Mouse (Mus musculus) layer of hippocampus, postnatal 14 days (tissue): ENCODE data around the gene Cacnb1. TPM values are rescaled to one million over a fixed set of nuclear protein-coding genes. Genes with fewer than 3 reads are reported as not detected.

Experiments used
- DNase-seq, 2 experiments: peaks; one replicate each; pipeline ENCODE4 v3.0.0; 2021 to 2022; ENCODE audit warnings: low spot score in 2 of 2, mixed read lengths in 1 of 2
- total RNA-seq, 2 experiments: library from RNA; stranded (reverse); gene quantifications; 2 replicates each; pipeline ENCODE4 v1.2.3; 2021

Gene Cacnb1
- total RNA-seq, 2 experiments from 2014 or later = 128 to 131 TPM

DNA sequence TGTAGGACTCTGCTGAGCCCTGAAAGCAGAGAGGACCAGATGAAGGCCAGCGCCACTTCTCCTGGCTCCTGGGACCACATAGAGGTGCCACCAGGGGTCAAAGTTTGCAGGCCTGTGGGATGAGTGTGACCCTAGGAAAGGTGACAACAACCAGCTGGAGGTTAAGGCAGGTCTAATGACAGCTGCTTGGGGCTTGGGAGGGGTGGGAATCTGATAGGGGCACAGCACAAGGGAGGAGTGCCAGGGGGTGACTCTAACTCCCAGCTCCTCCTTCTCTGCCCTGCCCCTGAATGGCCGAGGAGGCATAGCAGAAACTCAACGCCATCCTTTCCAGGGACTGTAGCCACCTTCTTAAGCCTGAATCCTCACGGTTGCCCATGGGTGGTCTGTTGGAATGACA lies 6.0 kb downstream of the Cacnb1 start:
- DNase-seq = no peak

DNA sequence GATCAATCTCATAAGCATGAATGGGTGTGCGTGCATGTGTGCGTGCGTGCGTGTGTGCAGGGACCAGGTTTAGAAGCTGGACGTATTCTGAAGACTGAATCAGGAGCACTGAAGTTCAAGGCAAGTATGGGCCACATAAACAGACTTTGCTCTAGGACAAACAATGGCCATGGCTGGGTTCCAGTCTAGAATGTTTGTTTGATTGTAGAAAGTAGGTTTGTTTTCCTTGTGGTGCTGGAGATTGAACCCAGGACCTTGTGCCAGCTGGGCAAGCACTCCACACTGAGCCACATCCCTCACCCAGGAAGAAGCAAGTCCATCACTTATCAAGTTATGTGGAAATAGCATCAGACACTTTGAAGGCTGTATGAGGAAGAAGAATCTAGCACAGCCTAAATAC lies 6.7 kb downstream of the Cacnb1 start:
- DNase-seq = no peak

DNA sequence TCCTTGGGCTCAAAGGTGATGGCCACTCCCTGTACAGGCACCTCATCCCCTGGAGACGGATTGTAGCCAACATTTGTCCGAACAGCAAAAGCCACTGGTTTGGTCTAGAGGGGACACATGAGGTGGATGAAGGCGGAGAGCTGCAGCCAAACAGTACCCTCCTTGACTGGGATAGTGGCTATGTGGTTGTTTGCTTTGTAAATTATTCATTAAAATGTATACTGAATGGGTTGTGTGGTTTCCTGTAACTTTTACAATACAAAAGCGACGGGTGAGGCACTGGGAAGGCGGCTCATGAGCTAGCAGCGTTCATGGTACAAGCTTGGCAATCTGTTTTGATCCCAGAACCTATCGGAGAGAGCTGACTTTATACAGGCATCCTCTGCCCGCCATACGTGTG lies 10.0 kb downstream of the Cacnb1 start:
- DNase-seq = no peak

DNA sequence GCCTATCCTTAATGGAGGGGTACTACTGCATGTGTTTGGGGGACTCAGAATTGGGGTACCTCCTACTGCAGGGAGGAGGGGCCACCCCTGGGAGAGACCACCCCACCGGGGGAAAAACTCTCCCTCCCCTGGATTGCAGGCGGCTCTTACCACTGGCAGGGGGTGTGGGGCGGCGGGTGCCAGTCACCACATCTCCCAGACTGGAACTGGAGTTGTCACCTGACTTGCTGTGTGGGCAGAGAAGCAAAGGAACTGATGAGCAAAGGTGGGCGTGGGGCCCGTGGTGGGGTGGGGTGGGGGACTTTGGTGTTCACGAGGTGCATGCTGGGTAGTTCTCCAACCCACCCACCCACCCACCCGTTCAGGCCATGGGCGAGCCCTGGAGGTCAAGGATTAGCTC lies 11.1 kb downstream of the Cacnb1 start:
- DNase-seq = no peak

DNA sequence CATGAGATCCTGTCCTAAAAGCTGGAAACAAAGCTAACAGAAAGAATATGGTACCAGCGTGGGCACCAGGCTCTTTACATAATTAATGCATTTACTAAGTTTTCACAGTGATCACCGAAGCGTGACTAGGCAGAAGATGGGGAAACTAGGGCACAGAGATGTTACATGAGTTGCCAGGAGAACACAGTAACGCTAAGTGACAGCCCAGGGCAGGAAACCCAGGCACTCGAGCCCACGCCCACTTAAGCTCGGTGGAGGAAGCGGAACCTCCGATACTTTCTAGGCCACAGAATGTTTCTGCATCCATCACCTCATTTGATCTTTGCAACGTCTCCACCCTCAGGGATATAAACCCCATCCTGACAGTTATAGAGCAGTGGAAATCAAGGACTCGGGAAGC lies 14.7 kb downstream of the Cacnb1 start:
- DNase-seq = no peak

DNA sequence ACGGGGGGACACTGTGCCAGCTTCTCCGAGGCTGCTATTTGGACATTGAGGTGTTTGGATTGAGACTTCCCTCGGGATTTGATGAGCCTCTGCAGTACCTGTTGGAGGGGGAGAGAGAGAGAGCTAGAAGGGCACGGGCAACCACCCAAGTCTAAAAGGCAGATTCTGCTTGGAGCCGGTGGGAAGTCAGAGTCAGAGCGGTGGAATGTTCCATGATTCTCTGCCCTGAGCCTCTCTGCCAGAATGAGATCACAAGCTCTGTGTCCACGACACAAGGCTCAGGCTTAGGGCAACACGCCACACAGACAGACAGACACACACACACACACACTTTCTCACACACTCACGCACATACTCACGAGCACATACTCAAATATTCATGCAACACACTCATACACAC lies 17.1 kb downstream of the Cacnb1 start:
- DNase-seq = no peak

DNA sequence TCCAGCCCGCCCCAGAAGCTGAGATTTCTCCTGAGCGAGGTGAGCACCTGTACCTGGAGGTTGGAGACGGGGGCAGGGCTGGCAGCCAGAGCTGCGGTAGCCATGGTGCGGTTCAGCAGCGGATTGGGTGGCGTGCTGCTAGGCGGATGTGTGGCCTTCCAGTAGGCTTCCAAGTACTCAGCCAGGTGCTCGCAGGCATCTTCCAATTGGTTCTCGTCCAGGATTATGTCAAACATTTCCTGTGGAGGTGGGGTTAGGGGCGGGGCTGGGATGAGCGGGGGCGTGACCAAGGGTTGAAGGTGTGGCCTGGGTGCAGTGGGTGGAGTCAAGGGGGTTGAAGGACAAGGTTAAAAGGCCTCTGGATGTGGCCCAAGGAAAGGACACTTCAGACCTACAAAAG lies 17.8 kb downstream of the Cacnb1 start:
- no peak for DNase-seq

DNA sequence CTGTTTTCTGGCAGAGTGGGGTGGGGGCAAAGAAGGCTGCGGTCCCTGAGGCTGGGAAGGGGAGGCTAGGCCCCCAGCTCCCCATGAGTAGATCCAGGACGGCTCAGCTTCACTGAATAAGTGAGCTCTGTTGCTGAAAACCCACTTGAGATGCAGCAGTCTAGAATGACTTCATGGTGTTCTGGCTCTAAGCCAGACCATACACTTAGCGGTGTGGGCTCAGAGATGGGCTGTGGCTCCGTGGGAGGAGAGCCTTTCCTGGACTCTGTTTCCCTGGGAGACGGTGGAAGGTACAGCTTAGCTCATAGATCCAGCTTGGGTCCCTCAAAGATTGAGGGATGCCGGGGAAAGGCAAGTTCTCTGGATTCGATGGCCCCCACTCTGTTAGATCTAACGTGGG lies 18.7 kb downstream of the Cacnb1 start:
- peak in 1 of 2 experiments; percentile 54 for DNase-seq

DNA sequence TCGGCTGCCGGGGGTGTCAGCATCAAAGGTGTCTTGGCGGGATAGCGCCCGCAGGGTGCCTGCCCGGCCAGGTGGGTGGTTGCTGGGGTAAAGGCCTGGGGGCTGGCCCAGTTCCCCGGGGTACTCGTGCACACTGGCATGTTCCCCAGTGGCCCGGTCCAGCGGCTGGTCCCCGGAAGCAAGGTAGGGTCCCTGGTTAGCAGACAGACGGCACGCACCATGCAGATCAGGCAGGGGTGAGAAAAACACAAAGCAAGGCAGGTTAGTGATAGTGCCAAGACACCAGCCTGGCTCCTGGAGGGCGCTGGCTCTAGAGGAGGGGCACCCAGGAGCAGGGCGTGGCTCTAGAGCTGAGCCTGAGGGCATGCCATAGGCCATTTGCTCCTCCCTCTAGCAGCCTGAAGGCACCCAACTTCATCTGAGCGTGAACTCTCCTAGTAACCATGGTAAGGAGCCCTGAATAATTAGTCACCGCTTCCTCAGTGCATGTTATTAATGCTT lies 19.6 kb downstream of the Cacnb1 start:
- no peak for DNase-seq

DNA sequence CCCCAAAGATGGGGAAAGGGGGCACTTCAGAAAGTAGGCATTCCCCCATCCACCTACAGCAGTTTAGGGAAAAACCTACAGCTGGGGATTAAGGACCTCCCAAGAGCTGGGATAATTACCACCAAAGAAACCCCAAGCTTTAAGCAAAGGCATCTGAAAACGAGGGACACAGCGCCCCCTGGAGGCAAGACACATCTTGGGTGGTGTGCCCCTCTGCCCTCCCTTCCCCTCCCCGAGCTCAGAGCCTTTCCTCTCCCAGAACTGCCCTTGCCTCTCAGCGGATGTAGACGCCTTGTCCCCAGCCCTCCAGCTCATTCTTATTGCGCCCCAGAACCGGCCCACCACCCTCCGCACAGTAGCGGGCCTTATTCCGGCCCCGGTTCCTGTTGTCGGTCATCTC lies 20.2 kb downstream of the Cacnb1 start:
- peak; percentile 74 to 77 for DNase-seq

DNA sequence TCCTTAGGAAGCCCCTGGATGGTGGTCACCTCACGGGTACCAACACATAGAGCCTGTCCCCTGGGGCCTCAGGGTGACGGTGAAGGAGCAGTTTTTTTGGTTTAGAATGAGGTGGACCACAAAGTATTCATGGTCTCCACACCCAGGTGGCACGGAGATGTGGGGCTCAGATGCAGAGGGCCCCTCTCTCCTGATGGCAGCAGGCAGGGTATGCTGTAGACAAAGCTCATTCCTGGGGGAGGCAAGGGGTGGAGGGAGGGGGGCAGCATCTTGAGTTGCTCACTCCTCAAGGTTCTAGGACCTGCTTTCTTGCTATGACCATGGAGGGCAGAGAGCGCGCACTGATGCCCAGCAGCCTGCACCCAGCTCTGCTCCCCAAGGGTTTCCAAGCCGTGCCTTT lies 20.8 kb downstream of the Cacnb1 start:
- DNase-seq = no peak

DNA sequence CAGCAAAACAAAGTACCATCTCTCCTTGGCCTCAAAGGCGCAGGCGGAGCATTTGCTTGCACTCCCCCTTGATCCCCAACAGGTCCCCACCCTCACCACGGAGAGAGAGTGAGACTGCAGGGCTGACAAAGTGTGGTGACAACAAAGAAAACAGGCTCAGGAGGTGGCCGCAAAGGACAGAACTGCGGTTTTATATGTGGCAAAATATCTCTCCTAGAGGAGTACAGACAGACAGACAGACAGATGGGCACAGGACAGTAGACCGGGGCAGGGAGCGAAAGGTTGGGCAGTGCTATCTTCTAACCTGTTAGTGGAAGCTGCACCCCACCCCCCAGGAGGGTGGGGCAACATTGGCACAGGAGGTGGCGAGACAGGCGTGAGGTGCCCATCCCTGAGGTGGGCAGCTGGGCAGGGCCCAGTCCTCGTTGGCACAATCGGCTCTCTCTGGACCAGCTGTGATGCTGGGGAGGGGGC lies 21.4 kb downstream of the Cacnb1 start:
- DNase-seq = no peak

DNA sequence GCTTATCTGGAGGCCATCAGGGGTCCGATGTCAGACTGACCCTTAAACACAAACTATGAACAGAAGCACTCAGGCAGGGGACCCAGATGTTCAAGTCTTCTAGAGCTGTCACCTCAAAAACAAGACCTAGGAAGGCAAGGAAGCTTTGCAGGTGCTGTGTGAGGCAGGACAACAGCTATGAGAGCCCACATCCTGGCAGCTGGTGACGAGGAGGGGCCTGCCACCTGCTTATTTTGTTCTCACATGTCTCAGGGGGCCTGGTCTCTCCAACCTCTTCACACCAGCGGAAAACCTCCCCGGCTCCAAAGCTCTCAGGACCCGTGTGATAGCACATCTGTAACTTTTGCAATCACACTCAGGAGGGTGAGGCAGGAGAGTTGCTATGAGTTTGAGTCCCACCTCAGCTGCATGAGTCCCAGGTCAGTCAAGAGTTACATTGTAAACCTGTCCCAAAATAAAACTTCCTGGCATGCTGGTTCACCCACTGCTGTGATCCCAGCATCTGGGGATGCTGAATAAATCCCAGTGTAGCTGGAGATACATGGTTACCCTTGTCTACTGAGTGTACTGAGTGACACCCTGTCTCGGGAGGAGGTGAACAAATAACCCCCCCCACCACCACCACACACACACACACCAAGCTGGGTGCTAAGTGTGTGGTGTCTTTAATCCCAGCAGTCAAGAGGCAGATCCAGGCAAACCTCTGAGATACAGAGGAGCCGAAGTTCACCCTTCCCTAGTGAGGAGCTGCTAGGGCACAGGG lies 22.3 kb downstream of the Cacnb1 start:
- no peak for DNase-seq

DNA sequence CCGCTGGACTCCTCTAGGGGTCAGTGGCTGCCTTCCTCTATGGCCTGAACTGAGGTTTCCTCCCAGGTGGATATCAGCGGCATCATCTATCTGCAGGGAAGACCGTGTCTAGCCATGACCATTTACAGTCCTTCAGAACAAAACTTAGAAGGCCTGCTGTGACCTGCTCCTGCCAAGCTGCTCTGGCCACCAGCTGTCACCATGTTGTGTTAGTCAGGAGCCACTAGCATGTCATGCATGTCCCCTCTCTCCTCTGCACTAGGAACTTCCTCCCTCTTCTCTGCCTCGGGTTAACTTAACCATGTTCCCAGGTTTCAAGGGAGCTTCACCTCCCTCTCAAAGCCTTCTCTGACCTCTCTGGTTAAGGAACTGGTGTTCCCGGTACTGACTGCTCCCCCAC lies 23.1 kb downstream of the Cacnb1 start:
- DNase-seq = no peak

DNA sequence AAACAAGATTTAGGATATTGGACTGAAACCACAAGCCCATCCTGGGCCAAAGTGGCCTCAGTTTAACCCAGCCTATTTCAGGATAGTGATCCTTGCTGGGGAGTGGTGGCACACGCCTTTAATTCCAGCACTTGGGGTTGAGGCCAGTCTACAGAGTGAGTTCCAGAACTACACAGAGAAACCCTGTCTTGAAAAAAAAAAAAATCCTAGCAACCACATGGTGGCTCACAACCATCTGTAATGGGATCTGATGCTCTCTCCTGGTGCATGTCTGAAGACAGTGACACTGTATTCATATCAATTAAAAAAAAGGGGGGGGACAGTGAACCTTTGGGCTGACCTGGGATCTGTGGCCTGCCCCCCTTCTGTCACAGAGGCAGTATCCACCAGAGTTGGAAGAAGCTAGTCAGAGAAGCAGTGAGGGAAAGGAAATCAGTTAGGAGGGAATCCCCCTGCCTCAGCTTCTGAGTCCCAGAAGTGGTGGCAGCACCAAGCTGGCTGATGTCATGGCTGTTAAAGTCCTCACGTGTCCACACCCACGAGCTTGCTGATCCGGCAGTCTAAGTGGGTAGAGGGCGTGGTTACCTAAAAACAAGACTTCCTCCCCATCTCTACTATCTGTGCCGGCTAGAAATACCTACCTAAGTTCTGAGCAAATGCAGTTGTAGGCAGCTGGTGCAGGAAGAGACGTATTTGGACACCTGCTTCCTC lies 23.8 kb downstream of the Cacnb1 start:
- no peak for DNase-seq

DNA sequence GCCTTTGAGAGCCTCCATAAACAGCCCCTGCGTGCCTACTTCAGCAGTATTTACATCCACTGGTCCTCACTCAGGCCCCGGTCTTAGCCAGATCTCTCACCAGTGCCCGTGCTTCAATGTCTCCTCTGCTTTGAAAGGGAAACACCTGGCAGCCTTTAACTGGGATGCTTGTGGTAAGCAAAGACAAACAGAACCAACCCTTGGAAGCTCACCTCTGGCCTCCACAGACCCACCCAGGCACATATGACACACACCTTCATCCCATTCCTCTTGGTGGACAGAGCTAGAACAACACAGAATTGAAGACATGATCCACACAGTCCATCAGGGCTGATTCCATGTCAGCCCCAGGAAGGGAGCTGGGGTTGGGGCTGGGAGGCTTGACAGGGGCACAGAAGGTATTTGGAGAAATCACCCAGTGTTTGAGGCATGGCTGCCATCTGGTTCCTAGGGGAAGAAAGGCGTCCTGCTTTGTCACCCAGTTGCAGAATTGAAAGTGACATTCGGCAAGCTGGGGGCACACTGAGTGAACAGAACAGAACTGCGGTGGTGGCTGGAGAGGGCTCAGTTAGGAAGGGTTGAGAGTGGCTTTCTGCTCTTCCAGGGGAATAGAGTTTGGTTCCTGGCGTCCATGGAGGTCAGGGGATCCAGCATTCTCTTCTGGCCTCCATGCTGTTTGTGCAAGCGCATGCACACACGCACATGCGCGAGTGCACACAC lies 24.6 kb downstream of the Cacnb1 start:
- DNase-seq = no peak

DNA sequence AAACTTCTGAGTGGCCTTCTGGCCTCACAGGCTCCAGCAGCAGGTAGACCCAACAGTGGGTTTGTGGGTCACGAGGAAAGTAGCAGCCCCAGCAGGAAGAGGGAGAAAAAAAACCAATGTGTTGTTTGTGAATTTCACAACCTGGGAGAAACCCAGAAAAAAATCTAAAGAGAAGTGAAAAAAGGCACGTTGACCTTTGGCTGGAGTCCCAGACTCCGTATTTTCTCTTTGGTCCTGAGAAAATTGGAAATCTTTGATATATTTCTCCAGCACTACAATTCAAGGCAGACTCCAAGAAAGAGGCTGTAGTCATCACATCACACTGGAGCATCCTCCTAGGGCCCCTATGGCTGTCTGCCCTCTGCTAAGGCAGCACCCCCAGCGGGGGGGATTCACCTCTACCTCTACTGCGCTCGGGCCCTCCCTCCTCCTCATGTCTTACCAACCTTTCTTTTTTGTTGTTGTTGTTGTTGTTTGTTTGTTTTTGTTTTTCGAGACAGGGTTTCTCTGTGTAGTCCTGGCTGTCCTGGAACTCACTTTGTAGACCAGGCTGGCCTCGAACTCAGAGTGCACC lies 25.4 kb downstream of the Cacnb1 start:
- no peak for DNase-seq

DNA sequence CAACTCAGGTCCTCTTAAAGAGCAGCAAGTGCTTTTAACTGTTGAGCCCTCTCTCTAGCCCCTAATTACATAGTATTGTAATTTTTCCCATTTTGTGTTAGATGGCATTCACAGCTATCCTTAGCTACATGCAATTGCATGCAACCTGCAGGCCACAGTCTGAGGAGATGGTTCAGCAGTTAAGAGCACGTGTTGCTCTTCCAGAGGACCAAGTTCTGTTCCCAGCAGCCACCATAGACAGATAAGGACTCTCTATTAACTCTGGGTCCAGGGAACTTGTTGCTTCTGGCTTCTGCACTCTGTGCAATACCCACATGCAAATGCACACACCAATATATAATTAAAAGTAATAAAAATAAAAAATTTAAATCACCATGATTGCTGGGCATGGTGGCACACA lies 26.1 kb downstream of the Cacnb1 start:
- DNase-seq = no peak

DNA sequence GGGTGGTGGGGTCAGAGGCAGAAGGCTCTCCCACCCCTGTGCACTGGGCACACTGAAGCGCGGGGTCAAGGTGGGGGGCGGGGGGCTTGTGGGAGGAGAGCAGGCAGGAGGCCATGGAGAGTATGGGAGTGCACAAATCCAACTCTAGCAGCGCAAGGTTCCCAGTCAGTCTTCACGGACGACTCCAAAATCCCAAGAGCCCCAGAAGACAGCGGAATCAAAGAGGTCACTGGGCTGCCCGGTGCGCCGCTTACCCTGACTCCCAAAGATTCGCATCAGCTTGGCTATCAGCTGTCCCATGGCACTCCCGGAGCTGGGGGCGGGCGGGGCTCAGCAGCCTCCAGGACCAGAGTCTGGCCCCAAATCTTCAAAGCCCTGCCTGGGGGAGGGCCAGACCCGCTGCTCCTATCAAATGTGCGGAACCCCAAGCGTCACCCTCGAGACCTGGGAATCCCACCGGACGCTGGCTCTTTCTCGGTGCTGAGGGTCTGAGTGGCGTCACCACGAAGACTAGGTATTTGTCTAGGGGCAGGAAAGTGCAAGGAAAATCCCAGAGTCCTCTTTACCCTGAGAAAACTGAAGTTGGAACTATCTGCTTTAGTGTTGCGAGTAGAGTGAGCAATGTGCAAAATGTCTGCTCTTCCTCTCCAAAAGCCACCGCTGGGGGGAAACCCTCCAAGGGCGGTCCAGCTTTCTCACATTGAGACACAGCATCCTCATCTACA lies 27.1 kb downstream of the Cacnb1 start, which contains the start of gene Arl5c:
Gene Arl5c (minus strand): TSS at position 618 of the 725 bp plus-strand sequence.
- no peak for DNase-seq

DNA sequence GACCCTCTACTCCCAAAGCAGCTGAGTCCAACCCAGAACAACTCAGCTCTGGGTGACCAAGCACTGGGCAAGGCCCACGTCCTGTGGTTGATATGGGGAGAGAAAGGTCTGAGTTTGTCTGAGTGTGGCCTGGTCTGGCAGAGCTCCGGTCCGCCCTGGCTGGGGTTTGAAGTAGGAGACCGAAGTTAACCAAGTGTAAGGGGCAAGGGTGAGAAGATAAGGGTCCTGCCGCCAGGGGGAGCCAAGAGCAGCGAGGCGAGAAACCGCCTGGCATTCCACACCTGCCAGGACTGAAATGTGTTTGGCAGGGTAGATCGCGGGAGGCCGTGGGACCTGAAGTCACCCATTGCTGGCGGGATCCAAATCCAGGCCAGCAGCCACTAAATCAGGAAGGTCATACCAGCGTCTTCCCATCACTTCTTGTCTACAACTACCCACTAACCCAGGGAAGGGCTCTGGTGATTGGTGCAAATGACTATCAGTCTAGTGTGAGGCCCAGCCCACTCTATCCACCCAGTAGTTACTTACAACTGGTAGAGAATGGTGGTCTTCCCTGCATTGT lies 28.2 kb downstream of the Cacnb1 start:
- DNase-seq = peak in 1 of 2 experiments; percentile 66
